Mouse (Mus musculus) midbrain, embryonic 14.5 days (tissue): ENCODE measurements around the gene Rbks. TPM values are rescaled to one million over a fixed set of nuclear protein-coding genes. Genes with fewer than 3 reads are reported as not detected.
"Not testable (repeated sequence)": the region's sequence is repeated elsewhere in the genome, so short reads cannot be mapped to it uniquely, and the experiment has no call there.

Experiments used
- ATAC-seq: fragments of 200-750 bp; cut with Nextera tagmentation; 2 replicates; pipeline ENCODE4 v1.8.0; 2017; ENCODE audit warnings: moderate number of reproducible peaks, moderate library complexity; ENCODE audit not compliant: low FRiP score, low TSS enrichment
- DNase-seq: peaks from one replicate; pipeline ENCODE4 v3.0.0-alpha.2; 2015
- H3K27ac ChIP-seq: fragments of 300-500 bp; sonication (generic); replicated peaks from 2 replicates; pipeline ENCODE4 v1.5.1; 2014; ENCODE audit warnings: mild to moderate bottlenecking, low read depth, low read length, moderate library complexity
- H3K27me3 ChIP-seq: fragments of 300-500 bp; sonication (generic); 2 replicates; pipeline ENCODE4 v1.6.1; 2014; ENCODE audit warnings: low read length, control low read depth, mixed read lengths; ENCODE audit not compliant: control insufficient read depth, insufficient read depth
- H3K36me3 ChIP-seq: fragments of 300-500 bp; sonication (generic); 2 replicates; pipeline ENCODE4 v1.6.1; 2014; ENCODE audit warnings: low read length, control low read depth; ENCODE audit not compliant: control insufficient read depth, insufficient read depth
- H3K4me1 ChIP-seq: fragments of 300-500 bp; sonication (generic); 2 replicates; pipeline ENCODE4 v1.6.1; 2014; ENCODE audit warnings: mild to moderate bottlenecking, antibody characterized with exemption, low read length, control low read depth; ENCODE audit not compliant: control insufficient read depth, insufficient read depth
- H3K4me2 ChIP-seq: fragments of 300-500 bp; sonication (generic); 2 replicates; pipeline ENCODE4 v1.6.1; 2014; ENCODE audit warnings: mild to moderate bottlenecking, low read length, moderate library complexity
- H3K4me3 ChIP-seq: fragments of 300-500 bp; sonication (generic); replicated peaks from 2 replicates; pipeline ENCODE4 v1.5.1; 2014; ENCODE audit warnings: low read depth, low read length
- H3K9ac ChIP-seq: fragments of 300-500 bp; sonication (generic); replicated peaks from 2 replicates; pipeline ENCODE4 v1.6.1; 2014; ENCODE audit warnings: mild to moderate bottlenecking, low read length, moderate library complexity
- H3K9me3 ChIP-seq: fragments of 300-500 bp; sonication (generic); 2 replicates; pipeline ENCODE4 v1.6.1; 2016; ENCODE audit warnings: low read length, control low read depth, mixed read lengths; ENCODE audit not compliant: control insufficient read depth
- WGBS: fragments of 180-500 bp; shearing (Covaris S2); extraction: QIAGEN DNeasy Blood & Tissue Kit; methylation state at CpG from one replicate; pipeline ENCODE4 v1.1.7; 2014; 5-methylcytosine and 5-hydroxymethylcytosine counted together
- polyA plus RNA-seq: library from polyadenylated mRNA; unstranded; fragments of >200 nt; fragmentation: Nextera tagmentation; extraction: Ambion mirVana; gene quantifications from 2 replicates; pipeline ENCODE4 v1.2.1, GENCODE M21; 2014

Rbks gene
- polyA plus RNA-seq, 1 experiment from 2014 or later: 3.0 TPM

DNA sequence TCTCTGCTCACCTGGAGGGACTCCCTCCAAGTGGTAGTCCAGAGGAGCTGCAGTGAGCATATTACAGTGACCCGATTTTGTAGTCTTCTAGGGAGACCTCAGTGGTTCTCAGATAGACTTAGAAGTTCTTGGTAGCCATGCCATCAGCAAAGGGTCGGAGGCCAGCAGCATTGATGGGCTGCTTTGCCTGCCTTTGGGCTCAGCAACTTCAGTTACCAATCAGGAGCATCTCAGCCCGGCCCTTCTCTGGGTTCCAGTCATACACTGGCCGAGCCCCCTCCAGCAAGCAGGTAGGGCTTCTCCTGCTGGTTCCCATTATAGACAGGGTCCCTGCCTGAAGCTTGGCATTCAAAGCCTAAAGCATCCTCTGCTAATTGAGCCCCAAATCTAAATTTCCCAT is 101.6 kb downstream of the Rbks start:
- Histone ChIP-seq H3K27ac (no peak overlapping the region), H3K4me3 (no peak overlapping the region), H3K4me1 (0 out of 2 replicates have a peak, but pooled peaks cover 6% of the 10 kb centered on the region), H3K9ac (no peak overlapping the region), H3K4me2 (no peak overlapping the region; the same call in 1 of the 2 replicates), H3K9me3 (no peaks in the 10 kb centered on the region), H3K36me3 (no peaks in the 10 kb centered on the region), H3K27me3 (0 out of 2 replicates have a peak, but pooled peaks cover 4% of the 10 kb centered on the region)
- ATAC-seq: no peak
- WGBS: 68% methylated on average over 4 of the region's 4 CpGs
- no peak for DNase-seq

DNA sequence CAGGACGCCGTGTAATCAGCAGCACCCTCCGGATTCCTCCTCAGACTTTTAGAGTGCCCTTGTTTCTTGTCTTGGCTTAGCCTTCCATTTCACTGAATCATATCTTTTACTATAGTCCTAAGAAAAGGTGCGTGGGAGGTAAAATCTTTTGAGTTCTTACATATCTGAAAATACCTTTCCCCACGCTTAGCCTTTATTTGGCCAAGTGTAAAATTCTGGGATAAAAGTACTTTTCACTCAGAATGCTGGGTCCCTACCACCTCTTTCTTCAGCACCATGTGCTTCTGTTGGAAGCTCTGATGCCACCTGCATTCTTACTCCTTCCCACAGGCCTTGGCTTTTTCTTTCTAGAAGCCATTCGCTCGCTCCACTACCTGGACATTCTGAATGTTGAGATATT is 106.3 kb downstream of the Rbks start:
- ATAC-seq: no peak
- Histone ChIP-seq H3K27ac (no peak overlapping the region), H3K27me3 (no peaks in the 10 kb centered on the region), H3K4me3 (no peak overlapping the region), H3K9me3 (no peaks in the 10 kb centered on the region), H3K4me1 (no peaks in the 10 kb centered on the region), H3K4me2 (no peak overlapping the region), H3K36me3 (no peaks in the 10 kb centered on the region), H3K9ac (no peak overlapping the region)
- WGBS: 90% methylated on average over 7 of the region's 7 CpGs
- no peak for DNase-seq

GRCm38 (mm10) chr5:31589711-31590319 is 107.6 kb downstream of the Rbks start:
- no peak overlapping the region for H3K4me3 ChIP-seq
- H3K27me3 ChIP-seq: no peaks in the 10 kb centered on the region
- no peak overlapping the region for H3K4me2 ChIP-seq
- DNase-seq (no peak), ATAC-seq (no peak)
- H3K9me3 ChIP-seq: no peaks in the 10 kb centered on the region
- no peak overlapping the region for H3K9ac ChIP-seq
- no peak overlapping the region for H3K27ac ChIP-seq
- no peaks in the 10 kb centered on the region for H3K4me1 ChIP-seq
- no peaks in the 10 kb centered on the region for H3K36me3 ChIP-seq
- 83% methylated on average over 14 of the region's 14 CpGs for WGBS

GRCm38 (mm10) chr5:31588672-31589071 is 108.8 kb downstream of the Rbks start:
- not testable (repeated sequence) for H3K27me3 ChIP-seq, H3K36me3 ChIP-seq, H3K27ac ChIP-seq, H3K9ac ChIP-seq, H3K4me1 ChIP-seq, H3K4me3 ChIP-seq, H3K4me2 ChIP-seq, ATAC-seq, H3K9me3 ChIP-seq, DNase-seq
- WGBS: 87% methylated on average over 8 of the region's 8 CpGs

DNA sequence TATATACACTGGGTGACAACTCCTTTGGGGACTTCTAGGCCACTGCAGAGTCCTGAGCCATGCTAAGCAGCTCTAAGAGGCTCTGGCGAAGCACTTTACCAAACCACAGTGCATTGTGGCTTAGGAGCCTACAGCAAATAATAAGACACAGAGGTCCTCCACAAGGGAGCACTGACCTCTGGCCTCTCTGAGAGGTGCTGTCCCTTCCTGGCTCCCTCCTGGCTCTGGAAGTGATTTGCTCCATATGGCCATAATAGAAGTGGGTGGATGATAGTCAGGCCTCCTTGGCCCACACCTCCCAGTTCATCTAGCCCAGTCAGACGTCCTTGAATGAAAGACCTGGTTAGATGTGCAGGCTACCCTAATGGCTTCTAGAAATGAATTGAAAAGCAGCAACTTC is 109.4 kb downstream of the Rbks start:
- no peaks in the 10 kb centered on the region for H3K36me3 ChIP-seq
- H3K27me3 ChIP-seq: no peaks in the 10 kb centered on the region
- DNase-seq: no peak
- H3K9me3 ChIP-seq: no peaks in the 10 kb centered on the region
- H3K4me1 ChIP-seq: no peaks in the 10 kb centered on the region
- H3K9ac ChIP-seq: no peak overlapping the region
- H3K4me3 ChIP-seq: no peak overlapping the region
- no peak overlapping the region for H3K27ac ChIP-seq
- 76% methylated on average over 2 of the region's 2 CpGs for WGBS
- no peak overlapping the region for H3K4me2 ChIP-seq
- ATAC-seq: no peak

- ATAC-seq (no peak), DNase-seq (no peak)
- Histone ChIP-seq H3K9me3 (no peaks in the 10 kb centered on the region), H3K27ac (no peak overlapping the region), H3K4me3 (no peak overlapping the region), H3K4me1 (no peaks in the 10 kb centered on the region), H3K36me3 (no peaks in the 10 kb centered on the region), H3K27me3 (no peaks in the 10 kb centered on the region), H3K4me2 (no peak overlapping the region), H3K9ac (no peak overlapping the region)
- WGBS: 93% methylated on average over 4 of the region's 4 CpGs
Measured at GRCm38 (mm10) chr5:31585526-31585925, 111.9 kb downstream of the Rbks start.

DNA sequence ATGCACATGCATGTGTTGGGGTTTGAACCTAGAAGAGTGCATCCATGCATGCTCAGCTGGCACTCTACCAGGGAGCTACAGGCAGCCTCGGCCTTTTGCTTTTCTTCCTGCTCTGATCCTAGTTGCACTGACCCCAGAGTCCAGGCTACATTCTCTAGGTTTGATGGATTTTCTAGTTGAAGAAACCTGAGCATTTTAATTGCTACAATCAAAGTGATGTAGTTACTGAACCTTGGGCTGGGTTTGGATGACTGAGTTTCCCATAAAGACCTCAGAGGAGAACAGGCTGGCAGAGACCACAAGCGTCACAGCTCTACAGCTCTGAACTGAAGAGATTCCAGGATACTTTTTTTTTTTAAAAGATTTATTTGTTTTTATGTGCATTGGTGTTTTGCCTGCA is 114.2 kb downstream of the Rbks start:
- no peaks in the 10 kb centered on the region for H3K36me3 ChIP-seq

DNA sequence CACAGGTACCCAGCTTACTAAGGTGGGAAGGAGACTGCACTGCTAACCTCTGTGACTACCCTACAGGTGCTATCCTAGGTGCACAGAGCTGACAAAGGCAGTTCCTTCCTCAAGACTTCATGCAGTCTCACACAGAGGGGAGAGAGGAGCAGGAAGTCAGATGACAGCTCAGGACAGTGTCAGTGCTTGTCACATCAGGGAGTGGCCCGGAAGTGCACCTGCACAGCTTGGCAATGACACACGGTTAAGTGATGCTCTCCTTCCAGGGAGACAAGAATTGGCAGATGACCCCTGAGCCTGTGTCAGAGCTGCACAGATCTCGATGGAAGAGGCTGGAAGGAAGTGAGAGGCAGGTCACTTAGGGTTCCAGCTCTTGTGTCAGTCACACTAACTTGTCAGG is 115.5 kb downstream of the Rbks start:
- Histone ChIP-seq H3K4me2 (no peak overlapping the region), H3K9me3 (no peaks in the 10 kb centered on the region), H3K27me3 (no peaks in the 10 kb centered on the region), H3K4me1 (no peaks in the 10 kb centered on the region), H3K27ac (no peak overlapping the region), H3K4me3 (no peak overlapping the region), H3K9ac (no peak overlapping the region), H3K36me3 (no peaks in the 10 kb centered on the region)
- 78% methylated on average over 3 of the region's 3 CpGs for WGBS
- DNase-seq: no peak
- no peak for ATAC-seq

More for the DNA sequence above, 114.2 kb downstream of the Rbks start:
- no peak overlapping the region for H3K4me3 ChIP-seq
- H3K9me3 ChIP-seq: no peaks in the 10 kb centered on the region
- 78% methylated on average over 2 of the region's 2 CpGs for WGBS
- no peak overlapping the region for H3K4me2 ChIP-seq
- no peak overlapping the region for H3K27ac ChIP-seq
- DNase-seq (no peak), ATAC-seq (no peak)
- no peaks in the 10 kb centered on the region for H3K4me1 ChIP-seq
- no peaks in the 10 kb centered on the region for H3K27me3 ChIP-seq
- H3K9ac ChIP-seq: no peak overlapping the region

DNA sequence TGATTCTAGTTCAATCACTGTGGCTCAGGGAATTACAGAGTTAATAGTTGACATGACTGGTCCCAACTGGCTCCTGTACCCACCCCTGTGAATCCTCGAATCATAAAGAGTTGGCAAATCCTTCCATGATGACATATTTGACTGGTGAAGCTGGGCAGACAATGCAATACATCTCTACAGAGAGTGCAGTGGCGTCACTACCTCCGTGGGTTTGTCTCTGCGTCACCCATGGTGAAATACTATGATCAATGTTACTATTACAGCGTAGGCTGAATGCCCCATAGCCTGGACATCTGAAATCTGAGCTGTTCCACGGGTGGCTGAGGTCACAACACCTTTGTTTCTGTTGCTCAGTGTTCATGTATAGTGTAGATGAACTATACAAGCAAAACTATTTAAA is 116.2 kb downstream of the Rbks start:
- H3K4me3 ChIP-seq: no peak overlapping the region
- H3K4me1 ChIP-seq: no peaks in the 10 kb centered on the region
- no peaks in the 10 kb centered on the region for H3K36me3 ChIP-seq
- H3K4me2 ChIP-seq: no peak overlapping the region
- DNase-seq: no peak
- H3K27me3 ChIP-seq: no peaks in the 10 kb centered on the region
- no peak for ATAC-seq
- 81% methylated on average over 6 of the region's 6 CpGs for WGBS
- no peaks in the 10 kb centered on the region for H3K9me3 ChIP-seq
- no peak overlapping the region for H3K9ac ChIP-seq
- H3K27ac ChIP-seq: no peak overlapping the region
